Mouse (Mus musculus): ENCODE measurements at regions not wholly inside any gene's neighbourhood (a gene's known extent, or its start where the extent isn't known, plus 50 kb on each side); places are given as distances from the start of the nearest gene placed in this dataset.

DNA sequence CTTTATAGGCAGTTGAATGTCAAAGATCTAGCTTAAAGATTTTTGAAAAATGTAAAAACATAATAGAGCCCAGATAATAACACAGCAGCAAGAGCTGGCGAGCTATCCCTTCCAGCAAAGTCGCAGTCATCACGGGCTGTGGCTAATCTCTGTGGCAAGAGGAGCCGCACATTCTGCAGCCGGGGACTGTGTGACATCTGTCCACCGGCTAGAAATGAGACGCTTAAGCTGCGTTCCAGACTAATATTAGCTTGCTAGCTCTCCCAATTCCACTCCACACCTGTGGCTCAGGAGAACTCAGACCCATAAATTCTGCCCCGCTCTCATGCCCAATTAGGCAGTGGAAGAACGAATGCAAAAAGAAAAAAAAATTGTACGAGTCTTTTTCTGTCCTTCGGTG, 1024.0 kb downstream of the Adgrl2 start:
- Histone ChIP-seq H3K27me3 (replicated peaks; ENCODE audit: control insufficient read depth, insufficient read depth, low read length) (no peaks in the 10 kb centered on the region), H3K27ac (ENCODE audit: low read depth, low read length) (no peak overlapping the region), H3K4me2 (replicated peaks; ENCODE audit: low read depth) (no peak overlapping the region), H3K4me3 (ENCODE audit: low read depth, low read length) (no peak overlapping the region), H3K9ac (ENCODE audit: low read depth, low read length) (no peak overlapping the region), H3K36me3 (ENCODE audit: control insufficient read depth, insufficient read depth) (no peaks in the 10 kb centered on the region), H3K4me1 (replicated peaks; ENCODE audit: control insufficient read depth, insufficient read depth, low read length) (no peaks in the 10 kb centered on the region), H3K9me3 (ENCODE audit: control insufficient read depth) (no peaks in the 10 kb centered on the region)
- no peak for ATAC-seq
- WGBS, result 90% methylated on average over 12 of the region's 12 CpGs
- TF ChIP-seq CTCF (IDR thresholded peaks at IDR 0.05; ENCODE audit: low read depth), result no peak

DNA sequence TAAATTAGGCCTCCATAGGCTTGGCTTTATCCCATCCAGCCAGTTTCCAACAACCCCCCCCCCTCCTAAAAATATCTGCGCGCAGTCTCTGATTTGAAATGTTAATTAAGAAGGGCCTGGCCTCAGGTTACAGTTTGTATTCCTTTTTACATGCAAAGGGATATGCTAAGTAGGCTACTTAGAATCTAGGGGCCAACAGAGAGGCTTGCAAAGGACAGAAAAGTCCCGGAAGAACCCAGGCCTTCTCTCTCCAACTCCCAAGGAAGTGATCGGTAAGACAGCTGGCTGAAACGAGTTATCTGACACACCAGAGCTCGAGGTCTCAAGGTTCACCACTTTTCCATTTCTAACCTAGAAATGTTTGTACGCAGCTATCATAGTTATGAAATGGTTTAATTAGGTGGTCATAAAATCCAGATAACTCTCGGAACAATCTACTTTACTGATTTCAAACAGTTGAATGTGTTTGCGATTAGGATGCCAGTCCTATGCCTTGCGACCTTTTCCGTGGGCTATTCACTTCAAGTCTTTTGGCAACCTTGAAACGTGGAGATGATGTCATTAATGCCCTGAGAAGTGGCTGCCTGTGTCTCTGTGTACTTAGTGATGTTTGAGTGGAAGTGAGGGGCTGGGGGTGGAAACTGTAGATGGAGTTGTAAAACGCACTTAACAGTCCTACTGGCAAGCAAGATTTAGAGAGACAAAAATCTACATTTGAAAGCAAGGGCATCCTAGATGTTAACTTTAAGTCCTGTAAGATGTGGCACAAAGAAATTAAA, 1026.5 kb downstream of the Adgrl2 start:
- WGBS, result 32% methylated on average over 13 of the region's 13 CpGs
- TF ChIP-seq CTCF (IDR thresholded peaks at IDR 0.05; ENCODE audit: low read depth), result no peak
- Histone ChIP-seq H3K9ac (ENCODE audit: low read depth, low read length) (no peak overlapping the region), H3K36me3 (ENCODE audit: control insufficient read depth, insufficient read depth) (no peaks in the 10 kb centered on the region), H3K4me1 (replicated peaks; ENCODE audit: control insufficient read depth, insufficient read depth, low read length) (no peaks in the 10 kb centered on the region), H3K27ac (ENCODE audit: low read depth, low read length) (no peak overlapping the region), H3K4me3 (ENCODE audit: low read depth, low read length) (no peak overlapping the region), H3K27me3 (replicated peaks; ENCODE audit: control insufficient read depth, insufficient read depth, low read length) (no peaks in the 10 kb centered on the region), H3K4me2 (replicated peaks; ENCODE audit: low read depth) (no peak overlapping the region), H3K9me3 (ENCODE audit: control insufficient read depth) (no peaks in the 10 kb centered on the region)
- peak; percentile 41; the same call in 1 of the 2 replicates for ATAC-seq

DNA sequence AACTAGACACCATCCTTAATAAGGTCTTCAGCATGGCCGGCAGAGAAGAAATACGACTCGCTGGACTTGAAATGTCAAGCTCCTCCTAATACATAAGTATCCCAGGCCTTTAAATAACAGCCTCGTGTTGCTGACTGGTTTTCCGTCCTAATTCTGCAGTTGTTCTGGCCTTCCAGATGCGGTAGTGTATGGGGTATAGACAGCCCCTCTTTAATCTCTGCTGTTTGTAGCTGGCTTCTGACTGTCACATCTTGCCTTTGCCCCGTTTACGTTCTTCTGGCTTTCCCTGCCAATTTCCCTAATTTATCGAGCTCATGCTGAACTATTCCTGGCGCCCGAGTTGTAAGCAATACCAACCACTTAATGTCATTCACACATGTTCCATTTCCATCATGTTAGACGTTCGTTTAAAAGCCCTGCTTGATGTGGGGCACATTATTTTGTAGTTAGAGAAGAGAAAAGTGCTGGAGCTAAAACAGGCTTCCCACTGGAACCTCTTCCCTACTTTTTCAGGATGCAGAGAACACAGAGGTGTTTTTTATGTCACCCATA, 1042.2 kb downstream of the Adgrl2 start:
- Histone ChIP-seq H3K4me3 (ENCODE audit: low read depth, low read length) (no peak overlapping the region), H3K27ac (ENCODE audit: low read depth, low read length) (no peak overlapping the region), H3K4me1 (replicated peaks; ENCODE audit: control insufficient read depth, insufficient read depth, low read length) (no peaks in the 10 kb centered on the region), H3K36me3 (ENCODE audit: control insufficient read depth, insufficient read depth) (no peaks in the 10 kb centered on the region), H3K27me3 (replicated peaks; ENCODE audit: control insufficient read depth, insufficient read depth, low read length) (no peaks in the 10 kb centered on the region), H3K9ac (ENCODE audit: low read depth, low read length) (no peak overlapping the region), H3K9me3 (ENCODE audit: control insufficient read depth) (no peaks in the 10 kb centered on the region), H3K4me2 (replicated peaks; ENCODE audit: low read depth) (no peak overlapping the region)
- WGBS, result 57% methylated on average over 13 of the region's 13 CpGs
- TF ChIP-seq CTCF (IDR thresholded peaks at IDR 0.05; ENCODE audit: low read depth), result no peak
- ATAC-seq, result no peak

DNA sequence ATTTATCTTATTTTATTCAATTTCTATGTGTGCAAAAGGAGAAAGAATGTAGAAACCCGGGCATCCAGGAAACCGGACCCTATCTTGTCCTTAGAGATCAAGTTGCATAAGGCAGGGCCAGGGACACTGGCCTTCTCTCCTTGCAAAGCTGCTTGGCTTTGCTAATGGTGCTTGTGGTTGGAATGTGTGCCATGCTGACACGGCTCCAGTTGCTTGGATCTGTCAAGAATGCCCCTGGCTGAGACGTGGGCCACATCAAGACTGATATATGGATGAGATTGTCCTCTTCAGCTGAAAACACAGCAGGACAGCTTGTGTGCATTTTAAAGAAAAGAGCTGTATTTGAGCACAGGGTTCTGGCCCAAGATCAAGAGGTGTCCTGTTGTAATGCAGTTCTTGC, 1047.0 kb downstream of the Adgrl2 start:
- WGBS, result 72% methylated on average over 4 of the region's 4 CpGs
- Histone ChIP-seq H3K9me3 (ENCODE audit: control insufficient read depth) (no peaks in the 10 kb centered on the region), H3K4me2 (replicated peaks; ENCODE audit: low read depth) (no peak overlapping the region), H3K4me1 (replicated peaks; ENCODE audit: control insufficient read depth, insufficient read depth, low read length) (no peaks in the 10 kb centered on the region), H3K4me3 (ENCODE audit: low read depth, low read length) (no peak overlapping the region), H3K36me3 (ENCODE audit: control insufficient read depth, insufficient read depth) (no peaks in the 10 kb centered on the region), H3K27me3 (replicated peaks; ENCODE audit: control insufficient read depth, insufficient read depth, low read length) (no peaks in the 10 kb centered on the region), H3K27ac (ENCODE audit: low read depth, low read length) (no peak overlapping the region), H3K9ac (ENCODE audit: low read depth, low read length) (no peak overlapping the region)
- no peak for TF ChIP-seq CTCF (IDR thresholded peaks at IDR 0.05; ENCODE audit: low read depth)
- ATAC-seq, result no peak

DNA sequence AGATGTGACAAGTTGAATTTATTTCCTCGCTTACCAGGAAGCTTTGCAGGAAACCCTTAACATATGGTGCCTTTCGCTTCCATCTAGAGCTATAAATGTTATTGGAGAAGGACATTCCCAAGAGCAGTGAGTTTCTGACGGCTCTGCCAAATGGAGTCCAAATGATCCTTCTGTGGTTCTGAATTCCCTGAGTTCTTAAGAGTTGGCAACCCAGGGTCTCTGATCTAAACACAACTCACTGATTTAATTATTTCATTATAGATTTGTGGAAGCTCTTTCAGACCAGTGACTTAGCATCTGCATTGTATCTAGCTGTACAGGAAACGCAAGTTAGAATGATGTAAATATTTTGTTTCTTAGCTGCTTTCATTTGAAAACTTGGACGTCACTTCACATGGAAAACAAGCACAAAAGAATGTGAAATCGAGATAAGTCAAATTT, 1059.5 kb downstream of the Adgrl2 start:
- ATAC-seq, result no peak

DNA sequence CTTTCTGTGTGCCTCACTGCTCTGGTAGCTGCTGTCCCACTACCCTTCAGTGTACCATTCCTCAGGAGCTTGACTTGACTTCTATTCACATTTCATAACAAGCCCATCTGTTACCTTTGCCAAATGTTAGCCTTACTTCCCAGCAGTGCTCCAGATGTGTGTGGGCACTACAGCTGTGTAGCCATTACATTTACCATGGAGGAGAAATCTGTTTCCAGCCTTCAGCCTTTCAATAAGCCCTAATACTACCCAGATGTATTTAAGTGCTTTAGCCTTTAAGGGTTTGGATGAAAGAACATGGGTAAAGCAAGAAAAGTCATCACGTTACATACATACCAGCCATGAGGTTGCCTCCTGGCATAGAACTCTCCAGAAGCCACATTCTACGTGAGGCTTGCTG, 1068.0 kb downstream of the Ttll7 start:
- no peaks in the 10 kb centered on the region for H3K27me3 ChIP-seq (replicated peaks; ENCODE audit: control insufficient read depth, insufficient read depth, low read length)
- no peaks in the 10 kb centered on the region for H3K9me3 ChIP-seq (ENCODE audit: control insufficient read depth)
- ATAC-seq, result no peak
- no peak overlapping the region for H3K4me2 ChIP-seq (replicated peaks; ENCODE audit: low read depth)
- no peak for TF ChIP-seq CTCF (IDR thresholded peaks at IDR 0.05; ENCODE audit: low read depth)
- H3K27ac ChIP-seq (ENCODE audit: low read depth, low read length), result no peak overlapping the region
- no peaks in the 10 kb centered on the region for H3K36me3 ChIP-seq (ENCODE audit: control insufficient read depth, insufficient read depth)
- no peaks in the 10 kb centered on the region for H3K4me1 ChIP-seq (replicated peaks; ENCODE audit: control insufficient read depth, insufficient read depth, low read length)
- H3K9ac ChIP-seq (ENCODE audit: low read depth, low read length), result no peak overlapping the region
- 82% methylated on average over 2 of the region's 2 CpGs for WGBS
- H3K4me3 ChIP-seq (ENCODE audit: low read depth, low read length), result no peak overlapping the region

More for the DNA sequence above, 1059.5 kb downstream of the Adgrl2 start:
- H3K27me3 ChIP-seq (replicated peaks; ENCODE audit: control insufficient read depth, insufficient read depth, low read length), result no peaks in the 10 kb centered on the region
- 52% methylated on average over 6 of the region's 6 CpGs for WGBS
- no peak for TF ChIP-seq CTCF (IDR thresholded peaks at IDR 0.05; ENCODE audit: low read depth)
- no peak overlapping the region for H3K27ac ChIP-seq (ENCODE audit: low read depth, low read length)
- no peaks in the 10 kb centered on the region for H3K9me3 ChIP-seq (ENCODE audit: control insufficient read depth)
- no peak overlapping the region for H3K4me3 ChIP-seq (ENCODE audit: low read depth, low read length)
- H3K4me2 ChIP-seq (replicated peaks; ENCODE audit: low read depth), result no peak overlapping the region
- no peaks in the 10 kb centered on the region for H3K4me1 ChIP-seq (replicated peaks; ENCODE audit: control insufficient read depth, insufficient read depth, low read length)
- no peak overlapping the region for H3K9ac ChIP-seq (ENCODE audit: low read depth, low read length)
- no peaks in the 10 kb centered on the region for H3K36me3 ChIP-seq (ENCODE audit: control insufficient read depth, insufficient read depth)
